Mouse (Mus musculus) C2C12 (cell line): ENCODE results near the gene Gm14085.

Experiments used
- CEBPB ChIP-seq: IDR thresholded peaks from one replicate; pipeline ENCODE4 v1.6.1; 2011; ENCODE audit warnings: low read depth, mild to moderate bottlenecking, control low read depth, moderate library complexity
- CTCF ChIP-seq: IDR thresholded peaks from one replicate; pipeline ENCODE4 v1.5.1; 2011; ENCODE audit not compliant: control insufficient read depth, insufficient read depth, insufficient read length
- FOSL1 ChIP-seq: IDR thresholded peaks from one replicate; pipeline ENCODE4 v1.8.0; 2011; ENCODE audit warnings: mild to moderate bottlenecking, low read length; ENCODE audit not compliant: poor library complexity, insufficient read depth, severe bottlenecking
- MAX ChIP-seq: IDR thresholded peaks from one replicate; pipeline ENCODE4 v1.6.1; 2011; ENCODE audit warnings: mild to moderate bottlenecking, control low read depth
- MYOD1 ChIP-seq: IDR thresholded peaks from one replicate; pipeline ENCODE4 v1.6.1; 2011; ENCODE audit warnings: low read depth; ENCODE audit not compliant: control insufficient read depth, insufficient read length
- MYOG ChIP-seq: IDR thresholded peaks from one replicate; pipeline ENCODE4 v1.6.1; 2011; ENCODE audit not compliant: control insufficient read depth, insufficient read length; ENCODE audit errors: extremely low read depth
- USF1 ChIP-seq: IDR thresholded peaks from one replicate; pipeline ENCODE4 v1.6.1; 2011; ENCODE audit warnings: low read depth, mild to moderate bottlenecking, control low read depth, moderate library complexity

DNA sequence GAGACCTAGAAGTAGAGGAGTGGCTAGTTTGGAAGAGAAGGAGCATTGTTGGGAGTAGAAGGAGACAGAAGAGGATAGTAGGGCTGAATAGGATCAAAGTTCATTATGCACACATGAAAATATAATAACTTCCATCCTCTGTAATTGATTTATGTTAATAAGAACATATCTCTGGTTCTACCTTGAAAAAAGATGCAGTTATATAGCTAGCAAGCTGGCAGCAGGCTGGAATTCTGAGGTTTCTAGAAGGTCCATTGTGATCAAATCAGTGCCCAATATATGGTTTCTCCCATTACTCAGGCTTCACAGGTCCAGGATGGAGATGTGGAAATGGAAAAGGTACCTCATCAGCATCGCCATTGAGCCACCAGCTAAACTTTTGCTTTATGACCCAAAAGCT lies at the start of gene Gm14085:
- TF ChIP-seq USF1 (no peak), MYOG (no peak), CTCF (no peak), MAX (no peak), MYOD1 (no peak), FOSL1 (no peak), CEBPB (no peak)
